Mouse (Mus musculus): ENCODE data around the gene Rad51d. TPM values are rescaled to one million over a fixed set of nuclear protein-coding genes. Genes with fewer than 3 reads are reported as not detected.

Rad51d gene
- total and polyA plus RNA-seq, 3 experiments = 15.0 to 35.5 (median 33.3) TPM

- TF ChIP-seq CHD1 (IDR thresholded peaks at IDR 0.05; ENCODE audit: low read depth, low read length) = no peak
- TF ChIP-seq GABPA (IDR thresholded peaks at IDR 0.05; ENCODE audit: insufficient replicate concordance, low read depth, low read length) = no peak
- no peak for TF ChIP-seq JUND (conservative IDR thresholded peaks at IDR 0.05; ENCODE audit: low read depth, low read length)
- no peak for TF ChIP-seq EP300 (IDR thresholded peaks at IDR 0.05; ENCODE audit: low read length)
- no peak for TF ChIP-seq CTCF (conservative IDR thresholded peaks at IDR 0.05 in 1 of 2, IDR thresholded peaks at IDR 0.05 in 1 of 2; ENCODE audit: low read depth in 2 of 2, low read length in 2 of 2)
- no peak for TF ChIP-seq E2F4 (IDR thresholded peaks at IDR 0.05; ENCODE audit: insufficient replicate concordance, low read depth, low read length)
- TF ChIP-seq NRF1 (IDR thresholded peaks at IDR 0.05; ENCODE audit: low read depth, low read length) = no peak
- TF ChIP-seq RCOR1 (conservative IDR thresholded peaks at IDR 0.05; ENCODE audit: low read depth, low read length) = no peak
- no peak for TF ChIP-seq CHD2 (IDR thresholded peaks at IDR 0.05; ENCODE audit: low read length)
- no peak for TF ChIP-seq RAD21 (IDR thresholded peaks at IDR 0.05; ENCODE audit: low read depth, low read length)
- TF ChIP-seq BHLHE40 (IDR thresholded peaks at IDR 0.05; ENCODE audit: low read depth, low read length) = no peak
- TF ChIP-seq HCFC1 (IDR thresholded peaks at IDR 0.05; ENCODE audit: low read depth, low read length) = no peak
- no peak for TF ChIP-seq POLR2A (IDR thresholded peaks at IDR 0.05; ENCODE audit: low read depth, low read length)
- no peak for TF ChIP-seq NELFE (IDR thresholded peaks at IDR 0.05; ENCODE audit: low read depth, low read length)
- no peak for TF ChIP-seq USF1 (IDR thresholded peaks at IDR 0.05; ENCODE audit: low read depth, low read length)
- dilution Hi-C loops (cut with MboI; ENCODE audit: extremely low pct_ligation_motif_present, extremely low pct_unique_long_range_greater_than_20kb, low sequenced_read_pairs) = no loop called here
- Histone ChIP-seq H3K27me3 (replicated peaks) (peaks cover 11% of the 10 kb centered on the region), H3K79me2 (replicated peaks; ENCODE audit: control insufficient read depth, extremely low read depth, insufficient read depth, poor library complexity, severe bottlenecking) (0 out of 2 replicates have a peak, but pooled peaks cover 5% of the 10 kb centered on the region), H3K4me1 (ENCODE audit: control insufficient read depth in 1 of 2, insufficient read depth in 2 of 2) (peaks cover 7 to 24% of the 10 kb centered on the region in 2 experiments), H3K4me3 (replicated peaks in 1 of 3; ENCODE audit: low read depth in 2 of 3, low read length in 2 of 3, poor library complexity in 1 of 3) (no peak overlapping the region), H3K36me3 (replicated peaks in 1 of 2; ENCODE audit: control insufficient read depth in 1 of 2, insufficient read depth in 1 of 2, low read length in 1 of 2) (peaks cover 3 to 38% of the 10 kb centered on the region in 2 experiments), H3K9ac (ENCODE audit: insufficient read depth, low read depth) (no peak overlapping the region), H3K4me2 (ENCODE audit: insufficient read depth, low read depth, poor library complexity, severe bottlenecking) (peak overlapping the region; percentile 51; the same call in 1 of the 2 replicates), H3K9me3 (replicated peaks; ENCODE audit: low read length) (no peaks in the 10 kb centered on the region), H3K27ac (ENCODE audit: insufficient read depth, low read depth) (no peak overlapping the region)
- DNase-seq (ENCODE audit: extremely low read depth) = no peak
- in situ Hi-C loops (cut with MboI; ENCODE audit: low pct_ligation_motif_present, low pct_unique_long_range_greater_than_20kb, low sequenced_read_pairs) = loop anchor here (5.0 to 10.0 kb wide), 5 partner anchors 41 to 634 kb away; no protein-coding TSS in a partner anchor
Observed at GRCm38 (mm10) chr11:82888491-82888946, 1.9 kb downstream of the Rad51d start.

GRCm38 (mm10) chr11:82886559-82886958 is 3.9 kb downstream of the Rad51d start:
- Histone ChIP-seq H3K9me3 (replicated peaks; ENCODE audit: low read length) (no peaks in the 10 kb centered on the region), H3K27ac (ENCODE audit: insufficient read depth, low read depth) (no peak overlapping the region), H3K9ac (ENCODE audit: insufficient read depth, low read depth) (no peak overlapping the region), H3K4me1 (ENCODE audit: control insufficient read depth in 1 of 2, insufficient read depth in 2 of 2) (peaks cover 7 to 34% of the 10 kb centered on the region in 2 experiments), H3K27me3 (replicated peaks) (peaks cover 2% of the 10 kb centered on the region), H3K36me3 (replicated peaks in 1 of 2; ENCODE audit: control insufficient read depth in 1 of 2, insufficient read depth in 1 of 2, low read length in 1 of 2) (peaks cover 16 to 57% of the 10 kb centered on the region in 2 experiments), H3K4me3 (replicated peaks in 1 of 3; ENCODE audit: low read depth in 2 of 3, low read length in 2 of 3, poor library complexity in 1 of 3) (no peak overlapping the region), H3K4me2 (ENCODE audit: insufficient read depth, low read depth, poor library complexity, severe bottlenecking) (no peak overlapping the region), H3K79me2 (replicated peaks; ENCODE audit: control insufficient read depth, extremely low read depth, insufficient read depth, poor library complexity, severe bottlenecking) (0 out of 2 replicates have a peak, but pooled peaks cover 5% of the 10 kb centered on the region)
- DNase-seq (ENCODE audit: extremely low read depth) = peak; percentile 21
- in situ Hi-C loops (cut with MboI; ENCODE audit: low pct_ligation_motif_present, low pct_unique_long_range_greater_than_20kb, low sequenced_read_pairs) = loop anchor here (5.0 to 10.0 kb wide), 5 partner anchors 39 to 632 kb away; no protein-coding TSS in a partner anchor
- dilution Hi-C loops (cut with MboI; ENCODE audit: extremely low pct_ligation_motif_present, extremely low pct_unique_long_range_greater_than_20kb, low sequenced_read_pairs) = no loop called here
- TF ChIP-seq BHLHE40 (IDR thresholded peaks at IDR 0.05; ENCODE audit: low read depth, low read length) (no peak), MYC (IDR thresholded peaks at IDR 0.05; ENCODE audit: low read depth, low read length) (peak; percentile 95), USF2 (conservative IDR thresholded peaks at IDR 0.05; ENCODE audit: low read depth, low read length) (no peak), TCF12 (IDR thresholded peaks at IDR 0.05; ENCODE audit: low read depth, low read length) (no peak), MEF2A (IDR thresholded peaks at IDR 0.05; ENCODE audit: borderline replicate concordance, low read depth, low read length) (no peak), JUND (conservative IDR thresholded peaks at IDR 0.05; ENCODE audit: low read depth, low read length) (no peak), GABPA (IDR thresholded peaks at IDR 0.05; ENCODE audit: insufficient replicate concordance, low read depth, low read length) (no peak), ZKSCAN1 (IDR thresholded peaks at IDR 0.05; ENCODE audit: borderline replicate concordance, low read depth, low read length) (no peak), ZMIZ1 (IDR thresholded peaks at IDR 0.05; ENCODE audit: low read depth, low read length) (no peak), IRF4 (IDR thresholded peaks at IDR 0.05; ENCODE audit: low read depth, low read length) (no peak), E2F4 (IDR thresholded peaks at IDR 0.05; ENCODE audit: insufficient replicate concordance, low read depth, low read length) (no peak), MAFK (IDR thresholded peaks at IDR 0.05; ENCODE audit: insufficient replicate concordance, low read length) (no peak), ELF1 (IDR thresholded peaks at IDR 0.05; ENCODE audit: low read depth, low read length) (no peak), CHD2 (IDR thresholded peaks at IDR 0.05; ENCODE audit: low read length) (no peak), MAX (IDR thresholded peaks at IDR 0.05; ENCODE audit: low read length) (no peak), ZC3H11A (IDR thresholded peaks at IDR 0.05; ENCODE audit: low read depth, low read length) (peak; percentile 25; the same call in 1 of the 2 replicates), SMC3 (IDR thresholded peaks at IDR 0.05; ENCODE audit: low read depth, low read length) (peak; percentile 66), TBP (conservative IDR thresholded peaks at IDR 0.05; ENCODE audit: low read depth, low read length) (no peak), ETS1 (conservative IDR thresholded peaks at IDR 0.05; ENCODE audit: low read depth, low read length) (no peak), POLR2AphosphoS2 (IDR thresholded peaks at IDR 0.05; ENCODE audit: low read depth, low read length) (no peak), NRF1 (IDR thresholded peaks at IDR 0.05; ENCODE audit: low read depth, low read length) (no peak), NELFE (IDR thresholded peaks at IDR 0.05; ENCODE audit: low read depth, low read length) (no peak), USF1 (IDR thresholded peaks at IDR 0.05; ENCODE audit: low read depth, low read length) (no peak), MAZ (IDR thresholded peaks at IDR 0.05; ENCODE audit: low read depth, low read length) (no peak), RAD21 (IDR thresholded peaks at IDR 0.05; ENCODE audit: low read depth, low read length) (peak; percentile 69)

All from CH12.LX (cell line).